Mouse (Mus musculus) liver, embryonic 15.5 days (tissue): ENCODE measurements at regions not wholly inside any gene's neighbourhood (a gene's known extent, or its start where the extent isn't known, plus 50 kb on each side); places are given as distances from the start of the nearest gene placed in this dataset.
A peak's percentile ranks its signal among the peaks of the same experiment; 100 is the strongest.

ENCODE experiments used
- ATAC-seq: fragments of 200-750 bp; cut with Nextera tagmentation; 2 replicates; pipeline ENCODE4 v1.8.0; 2017; ENCODE audit warnings: moderate number of reproducible peaks, mild to moderate bottlenecking, moderate library complexity; ENCODE audit not compliant: insufficient read depth
- H3K27ac ChIP-seq: fragments of 300-500 bp; sonication (generic); replicated peaks from 2 replicates; pipeline ENCODE4 v1.5.1; 2015; ENCODE audit warnings: mild to moderate bottlenecking, inconsistent platforms
- H3K27me3 ChIP-seq: fragments of 300-500 bp; sonication (generic); 2 replicates; pipeline ENCODE4 v1.6.1; 2015; ENCODE audit warnings: mild to moderate bottlenecking, inconsistent platforms
- H3K36me3 ChIP-seq: fragments of 300-500 bp; sonication (generic); replicated peaks from 2 replicates; pipeline ENCODE4 v1.6.1; 2015; ENCODE audit warnings: moderate library complexity, mild to moderate bottlenecking, inconsistent platforms
- H3K4me1 ChIP-seq: fragments of 300-500 bp; sonication (generic); replicated peaks from 2 replicates; pipeline ENCODE4 v1.6.1; 2015; ENCODE audit warnings: inconsistent platforms
- H3K4me2 ChIP-seq: fragments of 300-500 bp; sonication (generic); 2 replicates; pipeline ENCODE4 v1.6.1; 2015; ENCODE audit warnings: moderate library complexity, mild to moderate bottlenecking, inconsistent platforms
- H3K4me3 ChIP-seq: fragments of 300-500 bp; sonication (generic); replicated peaks from 2 replicates; pipeline ENCODE4 v1.5.1; 2015; ENCODE audit warnings: mild to moderate bottlenecking, inconsistent platforms
- H3K9ac ChIP-seq: fragments of 300-500 bp; sonication (generic); 2 replicates; pipeline ENCODE4 v1.6.1; 2015; ENCODE audit warnings: moderate library complexity, mild to moderate bottlenecking, inconsistent platforms
- H3K9me3 ChIP-seq: fragments of 300-500 bp; sonication (generic); replicated peaks from 2 replicates; pipeline ENCODE4 v1.6.1; 2016; ENCODE audit warnings: inconsistent platforms
- WGBS: fragments of 180-500 bp; shearing (Covaris S2); methylation state at CpG from one replicate; pipeline ENCODE4 v1.1.7; 2015; ENCODE audit warnings: mixed read lengths; ENCODE audit not compliant: insufficient replicate concordance; 5-methylcytosine and 5-hydroxymethylcytosine counted together

- Histone ChIP-seq H3K27ac (no peak overlapping the region), H3K9me3 (no peaks in the 10 kb centered on the region), H3K4me1 (0 out of 2 replicates have a peak, but pooled peaks cover 5% of the 10 kb centered on the region), H3K27me3 (no peaks in the 10 kb centered on the region), H3K4me2 (0 out of 2 replicates have a peak overlapping the region, but pooled peaks have one; percentile 5), H3K36me3 (no peaks in the 10 kb centered on the region), H3K9ac (no peak overlapping the region), H3K4me3 (no peak overlapping the region)
- no peak for ATAC-seq
- WGBS: 41% methylated on average over 9 of the region's 9 CpGs
Measured at GRCm38 (mm10) chr6:101518904-101519701, 141.4 kb upstream of the Pdzrn3 start.

GRCm38 (mm10) chr6:101517584-101517983, 139.9 kb upstream of the Pdzrn3 start:
- WGBS: 35% methylated on average over 2 of the region's 2 CpGs
- no peak overlapping the region for H3K27ac ChIP-seq
- H3K36me3 ChIP-seq: no peaks in the 10 kb centered on the region
- H3K27me3 ChIP-seq: no peaks in the 10 kb centered on the region
- 0 out of 2 replicates have a peak, but pooled peaks cover 5% of the 10 kb centered on the region for H3K4me1 ChIP-seq
- no peak for ATAC-seq
- H3K9ac ChIP-seq: no peak overlapping the region
- no peaks in the 10 kb centered on the region for H3K9me3 ChIP-seq
- no peak overlapping the region for H3K4me3 ChIP-seq
- H3K4me2 ChIP-seq: no peak overlapping the region

DNA sequence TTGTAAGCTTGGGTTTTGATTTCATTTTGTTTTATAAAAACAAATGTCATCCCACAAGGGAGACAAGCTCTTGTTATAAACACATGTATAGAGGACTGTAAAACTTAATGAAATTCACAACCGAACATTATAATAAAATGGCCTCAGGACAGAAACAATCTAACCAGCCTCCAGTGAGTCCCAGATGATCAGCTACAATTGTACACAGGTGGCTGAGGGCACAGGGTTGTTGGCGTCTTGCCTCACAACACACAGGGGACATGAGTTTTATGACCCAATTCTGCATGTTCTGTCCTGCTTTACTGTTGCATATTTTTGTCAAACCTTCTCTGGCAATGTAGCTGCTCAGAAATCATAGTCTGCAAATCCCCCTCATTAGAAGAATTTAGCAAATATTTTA, 136.0 kb upstream of the Pdzrn3 start:
- Histone ChIP-seq H3K9me3 (no peaks in the 10 kb centered on the region), H3K4me1 (no peaks in the 10 kb centered on the region), H3K27me3 (no peaks in the 10 kb centered on the region), H3K27ac (no peak overlapping the region), H3K9ac (no peak overlapping the region), H3K4me3 (no peak overlapping the region), H3K4me2 (no peak overlapping the region), H3K36me3 (no peaks in the 10 kb centered on the region)
- WGBS: 57% methylated on average over 2 of the region's 2 CpGs
- ATAC-seq: no peak

DNA sequence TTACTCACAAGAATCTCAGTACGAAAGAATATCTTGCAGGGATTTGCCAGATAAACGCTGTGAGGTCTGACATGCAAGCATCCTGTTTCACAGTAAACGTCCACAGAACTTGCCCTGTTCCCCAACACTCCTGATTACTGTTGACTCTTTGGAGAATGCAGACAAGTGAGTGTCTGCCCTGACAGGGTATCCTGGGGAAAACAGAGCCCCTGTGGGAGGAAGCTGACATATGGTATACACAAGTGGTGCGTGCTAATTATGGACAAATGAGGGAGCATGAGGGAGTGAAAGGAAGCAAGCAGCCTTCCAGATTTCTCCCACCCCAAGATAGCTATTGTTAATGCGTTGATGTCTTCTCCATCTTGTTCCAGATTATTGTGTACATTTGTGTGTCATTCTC, 124.5 kb upstream of the Pdzrn3 start:
- no peak for ATAC-seq
- Histone ChIP-seq H3K27me3 (no peaks in the 10 kb centered on the region), H3K4me2 (no peak overlapping the region), H3K9ac (no peak overlapping the region), H3K4me3 (no peak overlapping the region), H3K9me3 (no peaks in the 10 kb centered on the region), H3K4me1 (no peaks in the 10 kb centered on the region), H3K27ac (no peak overlapping the region), H3K36me3 (no peaks in the 10 kb centered on the region)
- WGBS: 31% methylated on average over 5 of the region's 5 CpGs

DNA sequence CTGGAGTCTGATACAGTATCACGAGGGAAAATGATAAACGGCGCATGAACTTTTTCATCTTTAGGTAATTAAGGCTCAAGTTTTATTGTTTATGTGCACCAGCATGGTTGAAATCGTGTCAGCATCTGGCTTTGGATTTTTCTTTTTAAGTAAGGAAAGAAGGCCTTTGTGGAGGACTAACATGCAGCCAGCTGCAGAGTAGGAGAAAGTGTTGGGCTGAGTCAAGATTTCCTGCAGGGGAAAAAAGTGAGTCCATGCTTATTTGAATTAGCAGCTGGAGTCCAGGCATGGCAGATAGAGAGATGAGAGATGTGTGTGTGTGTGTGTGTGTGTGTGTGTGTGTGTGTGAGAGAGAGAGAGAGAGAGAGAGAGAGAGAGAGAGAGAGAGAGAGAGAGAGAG, 124.0 kb upstream of the Pdzrn3 start:
- WGBS: 63% methylated on average over 4 of the region's 4 CpGs
- no peak for ATAC-seq
- H3K36me3 ChIP-seq: no peaks in the 10 kb centered on the region
- no peak overlapping the region for H3K4me3 ChIP-seq
- H3K27ac ChIP-seq: no peak overlapping the region
- H3K4me1 ChIP-seq: no peaks in the 10 kb centered on the region
- H3K9me3 ChIP-seq: no peaks in the 10 kb centered on the region
- H3K4me2 ChIP-seq: no peak overlapping the region
- no peaks in the 10 kb centered on the region for H3K27me3 ChIP-seq
- no peak overlapping the region for H3K9ac ChIP-seq

GRCm38 (mm10) chr6:101500202-101500601, 122.5 kb upstream of the Pdzrn3 start:
- no peak overlapping the region for H3K27ac ChIP-seq
- ATAC-seq: no peak
- H3K4me3 ChIP-seq: no peak overlapping the region
- H3K4me2 ChIP-seq: no peak overlapping the region
- no peaks in the 10 kb centered on the region for H3K4me1 ChIP-seq
- no peaks in the 10 kb centered on the region for H3K27me3 ChIP-seq
- H3K9ac ChIP-seq: no peak overlapping the region
- H3K36me3 ChIP-seq: no peaks in the 10 kb centered on the region
- no peaks in the 10 kb centered on the region for H3K9me3 ChIP-seq

DNA sequence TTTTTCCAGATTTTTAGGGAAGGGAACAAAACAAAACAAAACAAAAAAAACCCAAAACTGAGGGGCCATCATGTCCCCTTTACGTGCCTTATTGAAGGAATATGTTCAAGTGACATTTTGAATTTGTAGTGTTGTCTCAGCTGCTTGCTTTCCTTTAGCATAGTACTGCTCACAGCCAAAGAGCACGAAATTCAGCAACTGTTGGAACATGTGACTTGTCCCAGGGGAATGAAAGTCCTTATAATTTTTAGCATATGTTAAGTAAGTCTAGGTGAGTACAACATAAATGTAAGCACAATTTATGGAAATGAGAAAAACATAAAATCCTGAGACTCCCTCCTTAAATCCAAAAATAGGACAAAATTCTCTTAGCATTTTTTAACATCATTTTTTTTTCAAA, 110.8 kb upstream of the Pdzrn3 start:
- Histone ChIP-seq H3K9me3 (no peaks in the 10 kb centered on the region), H3K4me1 (no peaks in the 10 kb centered on the region), H3K27ac (no peak overlapping the region), H3K36me3 (no peaks in the 10 kb centered on the region), H3K4me2 (no peak overlapping the region), H3K4me3 (no peak overlapping the region), H3K9ac (no peak overlapping the region), H3K27me3 (no peaks in the 10 kb centered on the region)
- WGBS: 37% methylated on average over 2 of the region's 2 CpGs
- ATAC-seq: no peak

- Histone ChIP-seq H3K4me3 (no peak overlapping the region), H3K27me3 (no peaks in the 10 kb centered on the region), H3K36me3 (no peaks in the 10 kb centered on the region), H3K9ac (no peak overlapping the region), H3K27ac (no peak overlapping the region), H3K4me1 (no peaks in the 10 kb centered on the region), H3K9me3 (no peaks in the 10 kb centered on the region), H3K4me2 (no peak overlapping the region)
- WGBS: 55% methylated on average over 12 of the region's 12 CpGs
- no peak for ATAC-seq
Measured at GRCm38 (mm10) chr6:101484526-101485287, 107.0 kb upstream of the Pdzrn3 start.

DNA sequence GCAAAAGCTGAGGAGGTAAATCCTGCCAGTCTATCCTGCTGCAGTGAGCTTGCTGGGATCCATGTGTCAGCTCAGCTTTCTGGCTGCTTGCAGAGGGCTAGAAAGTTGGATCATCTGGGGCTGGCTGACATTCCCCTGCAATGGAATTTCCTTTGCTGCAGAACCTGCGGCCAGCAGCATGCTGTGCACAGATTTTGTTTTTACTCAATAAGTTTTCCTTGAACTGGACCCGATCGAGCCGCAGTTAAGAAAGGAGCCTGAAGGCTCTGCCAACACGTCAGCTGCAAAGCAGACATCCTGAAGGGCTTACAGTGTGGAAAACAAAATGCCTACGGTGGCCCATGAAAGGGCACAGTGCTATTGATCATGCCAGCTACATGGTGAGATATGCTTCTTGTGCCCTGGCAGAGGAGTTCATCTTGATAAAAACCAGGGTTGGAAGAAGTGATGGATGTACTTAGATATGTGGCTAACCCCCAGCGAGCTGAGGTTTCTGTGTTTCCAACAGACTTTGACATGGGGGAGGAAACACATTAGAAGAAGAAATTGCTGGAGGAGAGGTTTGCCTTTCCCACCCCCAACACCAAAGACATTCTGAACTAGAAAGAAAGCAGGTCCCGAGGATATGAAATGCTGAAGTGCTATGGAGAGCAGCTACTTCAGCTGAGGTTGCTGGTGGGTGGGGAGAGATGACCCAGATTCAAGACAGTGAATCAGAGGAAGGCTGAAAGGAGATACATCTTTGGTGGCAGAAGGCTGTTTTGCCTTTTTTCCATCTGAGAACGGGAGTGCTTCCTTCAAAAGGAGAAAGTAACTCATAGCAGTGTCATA, 105.2 kb upstream of the Pdzrn3 start:
- H3K9me3 ChIP-seq: no peaks in the 10 kb centered on the region
- no peaks in the 10 kb centered on the region for H3K36me3 ChIP-seq
- 52% methylated on average over 9 of the region's 9 CpGs for WGBS
- H3K27me3 ChIP-seq: no peaks in the 10 kb centered on the region
- no peak overlapping the region for H3K9ac ChIP-seq
- no peak overlapping the region for H3K27ac ChIP-seq
- ATAC-seq: no peak
- no peak overlapping the region for H3K4me2 ChIP-seq
- H3K4me3 ChIP-seq: no peak overlapping the region
- no peaks in the 10 kb centered on the region for H3K4me1 ChIP-seq

- ATAC-seq: no peak
Measured at GRCm38 (mm10) chr6:101473956-101474355, 96.3 kb upstream of the Pdzrn3 start.

More at GRCm38 (mm10) chr6:101473956-101474355, 96.3 kb upstream of the Pdzrn3 start:
- H3K4me3 ChIP-seq: no peak overlapping the region
- H3K27me3 ChIP-seq: no peaks in the 10 kb centered on the region
- H3K36me3 ChIP-seq: no peaks in the 10 kb centered on the region
- H3K4me1 ChIP-seq: no peaks in the 10 kb centered on the region
- WGBS: 62% methylated on average over 1 of the region's 1 CpGs
- H3K27ac ChIP-seq: no peak overlapping the region
- H3K9me3 ChIP-seq: no peaks in the 10 kb centered on the region
- H3K4me2 ChIP-seq: no peak overlapping the region
- no peak overlapping the region for H3K9ac ChIP-seq
